ENCODE assay signal across 2 mouse cellular contexts in genomic region chr1:34439961-34440630, GRCm38 (mm10).
TF ChIP-seq lines count a peak whose summit lies in the region.

No protein-coding gene starts in this region.

TF ChIP-seq in CH12.LX, 34 proteins besides CTCF, POLR2A, EP300 and RAD21 (continued from another document):
- TF ChIP-seq ZMIZ1 (IDR thresholded peaks at IDR 0.05; ENCODE audit: low read depth, low read length) (no peak), TCF12 (IDR thresholded peaks at IDR 0.05; ENCODE audit: low read depth, low read length) (no peak), SMC3 (IDR thresholded peaks at IDR 0.05; ENCODE audit: low read depth, low read length) (peak; percentile 32; the same call in 1 of the 2 replicates), MAZ (IDR thresholded peaks at IDR 0.05; ENCODE audit: low read depth, low read length) (no peak), E2F4 (IDR thresholded peaks at IDR 0.05; ENCODE audit: insufficient replicate concordance, low read depth, low read length) (no peak), MYC (IDR thresholded peaks at IDR 0.05; ENCODE audit: low read depth, low read length) (peak; percentile 83; the same call in 1 of the 2 replicates), ZKSCAN1 (IDR thresholded peaks at IDR 0.05; ENCODE audit: borderline replicate concordance, low read depth, low read length) (no peak), MXI1 (IDR thresholded peaks at IDR 0.05; ENCODE audit: low read depth, low read length) (peak; percentile 33; the same call in 1 of the 2 replicates), ZC3H11A (IDR thresholded peaks at IDR 0.05; ENCODE audit: low read depth, low read length) (no peak), GABPA (IDR thresholded peaks at IDR 0.05; ENCODE audit: insufficient replicate concordance, low read depth, low read length) (no peak), MEF2A (IDR thresholded peaks at IDR 0.05; ENCODE audit: borderline replicate concordance, low read depth, low read length) (peak; percentile 43), UBTF (IDR thresholded peaks at IDR 0.05; ENCODE audit: low read depth, low read length) (0 out of 2 replicates have a peak, but pooled peaks have one; percentile 68)

TF ChIP-seq in myocyte, 11 proteins besides CTCF, POLR2A, EP300 and RAD21:
- TF ChIP-seq E2F4 (IDR thresholded peaks at IDR 0.05; ENCODE audit: insufficient read depth) (no peak), TCF12 (IDR thresholded peaks at IDR 0.05; ENCODE audit: insufficient read depth, poor library complexity, severe bottlenecking) (no peak), USF1 (IDR thresholded peaks at IDR 0.05; ENCODE audit: low read depth) (no peak), MYOG (IDR thresholded peaks at IDR 0.05; ENCODE audit: control insufficient read depth in 1 of 3, insufficient read depth in 1 of 3, insufficient read length in 2 of 3, low read depth in 2 of 3) (no peak), MYOD1 (IDR thresholded peaks at IDR 0.05; ENCODE audit: control insufficient read depth in 1 of 3, insufficient read length in 2 of 3, low read depth in 2 of 3) (no peak), TCF3 (IDR thresholded peaks at IDR 0.05; ENCODE audit: insufficient read length, low read depth) (no peak), CEBPB (IDR thresholded peaks at IDR 0.05; ENCODE audit: insufficient read depth, poor library complexity, severe bottlenecking) (no peak), POLR2AphosphoS2 (IDR thresholded peaks at IDR 0.05; ENCODE audit: insufficient read length, low read depth) (no peak), REST (IDR thresholded peaks at IDR 0.05; ENCODE audit: insufficient read depth, insufficient read length) (no peak), MAX (IDR thresholded peaks at IDR 0.05; ENCODE audit: low read depth) (no peak), SRF (IDR thresholded peaks at IDR 0.05; ENCODE audit: control insufficient read depth, insufficient read length, low read depth) (no peak)
